Mouse (Mus musculus): ENCODE measurements around the gene Nrxn2. TPM values are rescaled to one million over a fixed set of nuclear protein-coding genes. Genes with fewer than 3 reads are reported as not detected.

Gene Nrxn2
- polyA plus RNA-seq, 1 experiment from 2014 or later: 2.8 TPM

GRCm38 (mm10) chr19:6498350-6499131 lies 80.0 kb downstream of the Nrxn2 start:
- Histone ChIP-seq H3K4me1 (peaks cover 26% of the 10 kb centered on the region), H3K9me3 (no peaks in the 10 kb centered on the region), H3K4me2 (replicated peaks) (peak overlapping the region; percentile 92), H3K36me3 (no peaks in the 10 kb centered on the region), H3K9ac (peak overlapping the region; percentile 60), H3K27ac (no peak overlapping the region), H3K27me3 (peaks cover 99% of the 10 kb centered on the region), H3K4me3 (peak overlapping the region; percentile 55)
- 5% methylated on average over 31 of the region's 38 CpGs for WGBS
- ATAC-seq (ENCODE audit: insufficient number of reproducible peaks, insufficient read depth, low FRiP score, low TSS enrichment): no peak

GRCm38 (mm10) chr19:6499860-6500635 lies 81.5 kb downstream of the Nrxn2 start:
- peak overlapping the region; percentile 11; the same call in 1 of the 2 replicates for H3K9ac ChIP-seq
- H3K27me3 ChIP-seq: peaks cover 100% of the 10 kb centered on the region
- ATAC-seq (ENCODE audit: insufficient number of reproducible peaks, insufficient read depth, low FRiP score, low TSS enrichment): no peak
- peak overlapping the region; percentile 55; the same call in 1 of the 2 replicates for H3K4me3 ChIP-seq
- no peaks in the 10 kb centered on the region for H3K36me3 ChIP-seq
- peak overlapping the region; percentile 92; the same call in 1 of the 2 replicates for H3K4me2 ChIP-seq (replicated peaks)
- WGBS: 56% methylated on average over 6 of the region's 6 CpGs
- peaks cover 26% of the 10 kb centered on the region for H3K4me1 ChIP-seq
- no peaks in the 10 kb centered on the region for H3K9me3 ChIP-seq
- no peak overlapping the region for H3K27ac ChIP-seq

- Histone ChIP-seq H3K4me2 (replicated peaks) (no peak overlapping the region; the same call in 1 of the 2 replicates), H3K4me1 (peaks cover 26% of the 10 kb centered on the region), H3K27me3 (peaks cover 99% of the 10 kb centered on the region), H3K36me3 (no peaks in the 10 kb centered on the region), H3K27ac (no peak overlapping the region), H3K4me3 (no peak overlapping the region), H3K9me3 (no peaks in the 10 kb centered on the region), H3K9ac (no peak overlapping the region)
- ATAC-seq (ENCODE audit: insufficient number of reproducible peaks, insufficient read depth, low FRiP score, low TSS enrichment): no peak
- 28% methylated on average over 1 of the region's 2 CpGs for WGBS
Measured at GRCm38 (mm10) chr19:6500636-6501025, 82.1 kb downstream of the Nrxn2 start.

- peak overlapping the region; percentile 34 for H3K4me3 ChIP-seq
- peaks cover 95% of the 10 kb centered on the region for H3K27me3 ChIP-seq
- H3K9me3 ChIP-seq: no peaks in the 10 kb centered on the region
- peaks cover 18% of the 10 kb centered on the region for H3K4me1 ChIP-seq
- H3K9ac ChIP-seq: no peak overlapping the region
- peak overlapping the region; percentile 85 for H3K4me2 ChIP-seq (replicated peaks)
- no peak for ATAC-seq (ENCODE audit: insufficient number of reproducible peaks, insufficient read depth, low FRiP score, low TSS enrichment)
- H3K27ac ChIP-seq: no peak overlapping the region
- under 1% methylated on average over 25 of the region's 25 CpGs for WGBS
- no peaks in the 10 kb centered on the region for H3K36me3 ChIP-seq
Measured at GRCm38 (mm10) chr19:6502035-6502541, 83.6 kb downstream of the Nrxn2 start.

GRCm38 (mm10) chr19:6502543-6503319 lies 84.2 kb downstream of the Nrxn2 start:
- Histone ChIP-seq H3K4me1 (peaks cover 16% of the 10 kb centered on the region), H3K4me3 (peak overlapping the region; percentile 34), H3K27me3 (peaks cover 94% of the 10 kb centered on the region), H3K9me3 (no peaks in the 10 kb centered on the region), H3K36me3 (no peaks in the 10 kb centered on the region), H3K27ac (no peak overlapping the region), H3K9ac (no peak overlapping the region), H3K4me2 (replicated peaks) (peak overlapping the region; percentile 85)
- 5% methylated on average over 20 of the region's 20 CpGs for WGBS
- ATAC-seq (ENCODE audit: insufficient number of reproducible peaks, insufficient read depth, low FRiP score, low TSS enrichment): no peak

- Histone ChIP-seq H3K27me3 (peaks cover 86% of the 10 kb centered on the region), H3K36me3 (no peaks in the 10 kb centered on the region), H3K4me2 (replicated peaks) (no peak overlapping the region), H3K27ac (no peak overlapping the region), H3K4me3 (no peak overlapping the region), H3K4me1 (peaks cover 11% of the 10 kb centered on the region), H3K9me3 (no peaks in the 10 kb centered on the region), H3K9ac (no peak overlapping the region)
- WGBS: 56% methylated on average over 16 of the region's 16 CpGs
- no peak; the same call in 1 of the 2 replicates for ATAC-seq (ENCODE audit: insufficient number of reproducible peaks, insufficient read depth, low FRiP score, low TSS enrichment)
Measured at GRCm38 (mm10) chr19:6503926-6504655, 85.6 kb downstream of the Nrxn2 start.

GRCm38 (mm10) chr19:6504656-6505045 lies 86.1 kb downstream of the Nrxn2 start:
- no peak for ATAC-seq (ENCODE audit: insufficient number of reproducible peaks, insufficient read depth, low FRiP score, low TSS enrichment)
- Histone ChIP-seq H3K27ac (no peak overlapping the region), H3K36me3 (no peaks in the 10 kb centered on the region), H3K4me3 (no peak overlapping the region), H3K9ac (no peak overlapping the region), H3K27me3 (peaks cover 80% of the 10 kb centered on the region), H3K4me2 (replicated peaks) (no peak overlapping the region), H3K9me3 (no peaks in the 10 kb centered on the region), H3K4me1 (peaks cover 11% of the 10 kb centered on the region)
- WGBS: 86% methylated on average over 12 of the region's 12 CpGs

- Histone ChIP-seq H3K9me3 (no peaks in the 10 kb centered on the region), H3K27me3 (peaks cover 61% of the 10 kb centered on the region), H3K27ac (no peak overlapping the region), H3K4me1 (peaks cover under 1% of the 10 kb centered on the region), H3K9ac (no peak overlapping the region), H3K4me2 (replicated peaks) (no peak overlapping the region), H3K4me3 (no peak overlapping the region), H3K36me3 (no peaks in the 10 kb centered on the region)
- 47% methylated on average over 10 of the region's 10 CpGs for WGBS
- no peak for ATAC-seq (ENCODE audit: insufficient number of reproducible peaks, insufficient read depth, low FRiP score, low TSS enrichment)
Measured at GRCm38 (mm10) chr19:6507393-6507792, 88.9 kb downstream of the Nrxn2 start.

GRCm38 (mm10) chr19:6509881-6510280 lies 91.3 kb downstream of the Nrxn2 start:
- H3K9ac ChIP-seq: no peak overlapping the region
- WGBS: 76% methylated on average over 10 of the region's 10 CpGs
- no peaks in the 10 kb centered on the region for H3K9me3 ChIP-seq
- H3K27me3 ChIP-seq: peaks cover 42% of the 10 kb centered on the region
- no peak overlapping the region for H3K4me3 ChIP-seq
- H3K4me1 ChIP-seq: peaks cover 10% of the 10 kb centered on the region; the same call in 1 of the 2 replicates
- no peak overlapping the region for H3K27ac ChIP-seq
- H3K36me3 ChIP-seq: no peaks in the 10 kb centered on the region
- H3K4me2 ChIP-seq (replicated peaks): no peak overlapping the region
- no peak for ATAC-seq (ENCODE audit: insufficient number of reproducible peaks, insufficient read depth, low FRiP score, low TSS enrichment)

- H3K36me3 ChIP-seq: no peaks in the 10 kb centered on the region
- no peak overlapping the region for H3K9ac ChIP-seq
- H3K27ac ChIP-seq: no peak overlapping the region
- no peak overlapping the region for H3K4me3 ChIP-seq
- no peaks in the 10 kb centered on the region for H3K9me3 ChIP-seq
- 78% methylated on average over 2 of the region's 2 CpGs for WGBS
- H3K4me2 ChIP-seq (replicated peaks): no peak overlapping the region
- no peak for ATAC-seq (ENCODE audit: insufficient number of reproducible peaks, insufficient read depth, low FRiP score, low TSS enrichment)
- H3K27me3 ChIP-seq: peaks cover 36% of the 10 kb centered on the region
- H3K4me1 ChIP-seq: peaks cover 10% of the 10 kb centered on the region; the same call in 1 of the 2 replicates
Measured at GRCm38 (mm10) chr19:6510546-6510945, 92.0 kb downstream of the Nrxn2 start.
